Mouse (Mus musculus) intestine, embryonic 16.5 days (tissue): ENCODE measurements around the gene Dytn. TPM values are rescaled to one million over a fixed set of nuclear protein-coding genes. Genes with fewer than 3 reads are reported as not detected.
"Not testable (repeated sequence)": the region's sequence is repeated elsewhere in the genome, so short reads cannot be mapped to it uniquely, and the experiment has no call there.

Source experiments
- ATAC-seq: fragments of 200-750 bp; cut with Nextera tagmentation; 2 replicates; pipeline ENCODE4 v1.8.0; 2017; ENCODE audit warnings: moderate TSS enrichment, moderate library complexity
- H3K27ac ChIP-seq: fragments of 300-500 bp; sonication (generic); 2 replicates; pipeline ENCODE4 v1.5.1; 2014; ENCODE audit warnings: mild to moderate bottlenecking, low read length
- H3K27me3 ChIP-seq: fragments of 300-500 bp; sonication (generic); replicated peaks from 2 replicates; pipeline ENCODE4 v1.6.1; 2014; ENCODE audit warnings: low read length, control low read depth, mixed read lengths; ENCODE audit not compliant: control insufficient read depth, insufficient read depth
- H3K36me3 ChIP-seq: fragments of 300-500 bp; sonication (generic); 2 replicates; pipeline ENCODE4 v1.6.1; 2014; ENCODE audit warnings: low read length, control low read depth; ENCODE audit not compliant: control insufficient read depth, insufficient read depth
- H3K4me1 ChIP-seq: fragments of 300-500 bp; sonication (generic); 2 replicates; pipeline ENCODE4 v1.6.1; 2014; ENCODE audit warnings: low read length, control low read depth, mixed read lengths; ENCODE audit not compliant: control insufficient read depth, insufficient read depth
- H3K4me2 ChIP-seq: fragments of 300-500 bp; sonication (generic); 2 replicates; pipeline ENCODE4 v1.6.1; 2014; ENCODE audit warnings: low read depth, low read length, control low read depth
- H3K4me3 ChIP-seq: fragments of 300-500 bp; sonication (generic); 2 replicates; pipeline ENCODE4 v1.5.1; 2014; ENCODE audit warnings: mild to moderate bottlenecking, low read length
- H3K9ac ChIP-seq: fragments of 300-500 bp; sonication (generic); 2 replicates; pipeline ENCODE4 v1.6.1; 2014; ENCODE audit warnings: low read depth, low read length
- H3K9me3 ChIP-seq: fragments of 300-500 bp; sonication (generic); 2 replicates; pipeline ENCODE4 v1.6.1; 2016; ENCODE audit warnings: low read length, control low read depth; ENCODE audit not compliant: control insufficient read depth
- WGBS: fragments of 180-500 bp; shearing (Covaris S2); extraction: QIAGEN DNeasy Blood & Tissue Kit; methylation state at CpG from one replicate; pipeline ENCODE4 v1.1.7; 2014; 5-methylcytosine and 5-hydroxymethylcytosine counted together
- polyA plus RNA-seq: library from polyadenylated mRNA; unstranded; fragments of >200 nt; fragmentation: Nextera tagmentation; extraction: Ambion mirVana; gene quantifications from 2 replicates; pipeline ENCODE4 v1.2.1, GENCODE M21; 2015

Gene Dytn
- polyA plus RNA-seq, 1 experiment from 2014 or later: not detected

DNA sequence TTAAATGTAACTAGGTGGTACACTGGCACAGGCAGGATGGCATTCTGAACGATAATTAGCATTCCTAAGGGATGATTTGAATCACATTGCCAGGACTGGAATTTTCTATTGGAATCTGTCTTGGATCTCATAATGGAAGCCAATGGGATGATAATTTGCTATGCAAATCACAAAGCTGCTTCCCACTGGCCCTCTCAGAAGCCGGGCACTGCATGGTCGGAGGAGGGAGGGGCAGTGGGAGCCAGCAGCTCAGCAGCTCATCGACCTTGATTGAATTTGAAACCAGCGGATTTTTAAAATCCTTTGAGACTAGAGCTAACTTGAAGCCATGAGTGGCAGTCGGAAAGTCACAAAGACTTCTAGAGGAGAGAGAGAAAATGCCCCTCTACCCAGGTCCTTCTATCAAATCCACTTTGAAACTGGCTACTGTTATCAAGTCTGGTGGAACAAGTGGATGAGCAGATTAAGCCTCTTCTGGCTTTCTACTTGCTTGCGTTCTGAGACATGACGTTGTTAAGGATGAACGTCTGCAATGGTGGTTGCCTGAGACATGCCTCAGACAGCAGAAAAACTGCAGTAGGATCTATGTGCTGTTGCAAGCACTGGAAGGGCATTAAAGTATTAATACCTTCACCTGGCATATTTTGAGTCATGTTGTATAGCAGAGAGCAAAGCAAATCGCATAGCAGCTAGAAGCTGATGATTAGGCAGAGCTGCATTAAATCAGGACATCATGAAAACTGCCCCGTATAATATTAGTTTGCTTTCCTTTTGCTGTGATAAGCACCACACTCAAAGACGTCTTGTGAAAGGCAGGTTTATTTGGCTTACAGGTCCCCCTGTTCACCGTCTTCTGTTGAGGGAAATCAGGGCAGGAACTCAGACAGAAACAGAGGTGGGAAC, 18.5 kb downstream of the Dytn start:
- WGBS: 29% methylated on average over 13 of the region's 13 CpGs
- no peak for ATAC-seq
- Histone ChIP-seq H3K4me3 (no peak overlapping the region), H3K27ac (no peak overlapping the region), H3K4me2 (0 out of 2 replicates have a peak overlapping the region, but pooled peaks have one; percentile 30), H3K9ac (no peak overlapping the region), H3K36me3 (no peaks in the 10 kb centered on the region), H3K27me3 (no peaks in the 10 kb centered on the region), H3K4me1 (no peaks in the 10 kb centered on the region), H3K9me3 (no peaks in the 10 kb centered on the region)

DNA sequence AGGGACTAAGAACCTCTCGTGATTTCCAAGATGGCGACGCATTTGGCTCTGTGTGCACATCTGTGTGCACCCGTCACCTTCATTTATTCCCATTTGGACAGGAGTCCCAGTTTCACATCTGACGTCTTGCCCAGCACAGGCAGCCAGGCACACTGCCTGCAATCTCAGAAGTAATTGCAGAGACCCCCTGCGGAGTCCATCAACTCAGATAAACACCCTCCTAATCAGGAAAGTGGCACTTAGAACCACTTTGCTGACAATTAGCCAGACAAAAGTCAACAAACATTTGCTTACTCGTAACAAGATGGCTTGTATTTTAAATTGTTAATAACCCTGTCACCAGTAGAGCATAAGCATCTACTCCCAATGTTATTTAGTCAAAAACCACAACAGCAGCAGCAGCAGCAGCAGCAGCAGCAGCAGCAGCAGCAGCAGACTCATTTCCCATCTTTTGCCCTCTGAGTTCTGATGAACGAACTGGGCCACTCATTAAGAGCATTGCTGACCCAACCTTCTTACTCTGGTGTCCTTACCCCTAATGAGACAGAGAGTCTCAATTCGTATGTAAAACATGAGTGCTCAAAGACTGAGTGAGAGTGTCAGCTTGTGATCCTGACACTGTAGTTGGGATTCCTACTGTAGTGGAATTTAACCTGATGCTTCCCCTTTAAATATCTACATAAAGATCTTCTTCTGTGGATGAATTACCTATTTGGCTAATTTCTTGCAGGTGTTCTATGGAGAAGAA, 19.4 kb downstream of the Dytn start:
- Histone ChIP-seq H3K4me3 (no peak overlapping the region), H3K27me3 (no peaks in the 10 kb centered on the region), H3K9me3 (no peaks in the 10 kb centered on the region), H3K36me3 (no peaks in the 10 kb centered on the region), H3K4me1 (no peaks in the 10 kb centered on the region), H3K4me2 (no peak overlapping the region), H3K27ac (no peak overlapping the region), H3K9ac (no peak overlapping the region)
- 47% methylated on average over 9 of the region's 9 CpGs for WGBS
- no peak for ATAC-seq

DNA sequence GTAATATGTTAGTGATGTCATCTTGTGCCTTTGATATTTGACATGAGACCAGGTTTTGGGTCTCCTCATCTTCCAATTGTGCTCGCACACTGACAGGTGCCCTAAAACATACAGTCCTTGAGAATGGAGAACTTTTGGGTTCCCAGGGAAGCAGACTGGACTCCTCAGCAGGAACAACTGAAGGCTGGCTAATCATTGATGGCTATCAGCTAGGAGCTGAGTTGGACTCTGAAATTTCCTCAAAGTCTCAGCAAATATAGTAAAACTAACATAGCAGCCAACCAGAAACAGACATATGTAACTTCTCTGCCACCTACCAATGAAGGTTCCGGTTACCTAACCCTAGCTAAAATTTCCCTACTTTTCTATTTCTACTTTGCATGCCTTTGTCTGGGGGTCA, 20.6 kb downstream of the Dytn start:
- H3K9me3 ChIP-seq: no peaks in the 10 kb centered on the region
- ATAC-seq: peak; percentile 62
- 75% methylated on average over 2 of the region's 2 CpGs for WGBS

DNA sequence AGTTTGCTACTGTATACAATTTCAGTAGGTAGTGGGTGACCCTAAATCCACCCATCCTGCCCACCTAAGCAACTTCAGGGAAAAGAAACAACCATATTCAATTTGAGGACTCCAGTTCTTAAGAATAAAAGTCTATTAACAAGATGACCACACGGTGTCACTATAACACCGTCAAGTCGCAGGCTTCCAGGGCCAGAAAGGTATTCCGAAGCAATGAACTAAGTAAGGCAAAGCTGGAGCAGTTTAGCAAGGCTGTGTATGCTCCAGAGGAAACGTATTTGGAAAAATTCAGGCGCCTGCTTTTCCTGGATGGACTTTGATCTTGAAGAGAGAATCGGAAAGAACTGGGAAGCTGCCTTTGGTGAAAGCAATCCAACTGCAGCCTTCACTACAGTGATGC, 27.1 kb downstream of the Dytn start:
- ATAC-seq: peak; percentile 59; the same call in 1 of the 2 replicates
- no peaks in the 10 kb centered on the region for H3K27me3 ChIP-seq
- 1% methylated on average over 7 of the region's 7 CpGs for WGBS
- no peak overlapping the region for H3K4me2 ChIP-seq
- no peaks in the 10 kb centered on the region for H3K36me3 ChIP-seq
- no peak overlapping the region for H3K27ac ChIP-seq
- H3K9me3 ChIP-seq: no peaks in the 10 kb centered on the region
- H3K4me3 ChIP-seq: no peak overlapping the region
- H3K9ac ChIP-seq: no peak overlapping the region
- H3K4me1 ChIP-seq: no peaks in the 10 kb centered on the region

More for the DNA sequence above, 20.6 kb downstream of the Dytn start:
- Histone ChIP-seq H3K4me2 (no peak overlapping the region), H3K36me3 (no peaks in the 10 kb centered on the region), H3K9ac (no peak overlapping the region), H3K4me3 (no peak overlapping the region), H3K27me3 (no peaks in the 10 kb centered on the region), H3K27ac (no peak overlapping the region), H3K4me1 (no peaks in the 10 kb centered on the region)

DNA sequence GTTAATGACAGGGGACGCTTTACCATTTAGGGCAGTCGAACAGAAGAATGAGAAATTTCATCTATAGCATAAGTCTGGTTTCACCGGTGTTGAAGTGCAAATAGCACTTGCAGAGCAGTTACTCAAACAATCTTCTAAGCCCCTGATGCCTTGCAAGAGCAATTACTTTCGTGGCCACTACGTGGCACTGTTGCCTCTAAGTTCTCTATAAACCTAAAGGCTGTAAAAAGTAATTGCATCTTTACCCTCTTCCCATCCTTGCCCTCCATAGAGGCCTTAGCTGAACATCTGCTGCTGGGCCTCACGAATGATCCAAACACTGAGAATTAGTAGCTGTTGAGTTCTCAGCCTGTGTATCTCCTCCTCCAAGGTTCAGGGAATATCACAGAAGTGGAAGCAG, 28.7 kb downstream of the Dytn start:
- H3K9ac ChIP-seq: no peak overlapping the region
- 7% methylated on average over 6 of the region's 6 CpGs for WGBS
- H3K27ac ChIP-seq: no peak overlapping the region
- H3K27me3 ChIP-seq: no peaks in the 10 kb centered on the region
- no peaks in the 10 kb centered on the region for H3K9me3 ChIP-seq
- H3K4me1 ChIP-seq: no peaks in the 10 kb centered on the region
- H3K4me3 ChIP-seq: no peak overlapping the region
- H3K36me3 ChIP-seq: no peaks in the 10 kb centered on the region
- ATAC-seq: no peak
- no peak overlapping the region for H3K4me2 ChIP-seq

DNA sequence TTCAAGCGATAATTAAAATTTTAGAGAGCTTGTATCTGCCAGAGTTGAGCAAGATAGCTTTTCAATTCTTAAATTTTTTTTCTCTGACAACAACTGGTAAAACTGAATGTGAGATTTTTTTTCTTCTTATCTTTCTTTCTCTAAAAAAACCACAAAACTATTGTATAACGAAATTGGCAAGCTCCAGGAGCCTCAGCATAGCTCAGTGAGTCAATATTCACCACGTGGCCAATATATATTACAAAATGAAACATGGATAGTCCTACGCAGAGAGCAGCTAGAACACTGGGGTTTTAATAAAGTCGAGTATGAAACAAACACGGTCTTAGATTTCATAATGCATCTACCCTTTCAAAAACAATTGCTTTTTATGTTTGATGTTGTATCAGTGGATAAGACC, 46.8 kb downstream of the Dytn start:
- Histone ChIP-seq H3K9ac (no peak overlapping the region), H3K36me3 (no peaks in the 10 kb centered on the region), H3K4me2 (no peak overlapping the region), H3K9me3 (no peaks in the 10 kb centered on the region), H3K27me3 (no peaks in the 10 kb centered on the region), H3K27ac (no peak overlapping the region), H3K4me1 (no peaks in the 10 kb centered on the region), H3K4me3 (no peak overlapping the region)
- ATAC-seq: no peak
- WGBS: 75% methylated on average over 6 of the region's 6 CpGs

DNA sequence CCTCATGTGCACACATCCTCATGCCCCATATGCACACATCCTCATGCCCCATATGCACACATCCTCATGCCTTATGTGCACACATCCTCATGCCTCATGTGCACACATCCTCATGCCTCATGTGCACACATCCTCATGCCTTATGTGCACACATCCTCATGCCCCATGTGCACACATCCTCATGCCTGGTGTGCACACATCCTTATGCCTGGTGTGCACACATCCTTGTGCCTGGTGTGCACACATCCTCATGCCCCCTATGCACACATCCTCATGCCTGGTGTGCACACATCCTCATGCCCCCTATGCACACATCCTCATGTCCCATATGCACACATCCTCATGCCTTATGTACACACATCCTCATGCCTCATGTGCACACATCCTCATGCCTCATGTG, 56.3 kb downstream of the Dytn start:
- H3K4me1 ChIP-seq, H3K4me3 ChIP-seq, H3K9ac ChIP-seq, H3K36me3 ChIP-seq, H3K27ac ChIP-seq, H3K27me3 ChIP-seq, H3K4me2 ChIP-seq, ATAC-seq, H3K9me3 ChIP-seq: not testable (repeated sequence)

DNA sequence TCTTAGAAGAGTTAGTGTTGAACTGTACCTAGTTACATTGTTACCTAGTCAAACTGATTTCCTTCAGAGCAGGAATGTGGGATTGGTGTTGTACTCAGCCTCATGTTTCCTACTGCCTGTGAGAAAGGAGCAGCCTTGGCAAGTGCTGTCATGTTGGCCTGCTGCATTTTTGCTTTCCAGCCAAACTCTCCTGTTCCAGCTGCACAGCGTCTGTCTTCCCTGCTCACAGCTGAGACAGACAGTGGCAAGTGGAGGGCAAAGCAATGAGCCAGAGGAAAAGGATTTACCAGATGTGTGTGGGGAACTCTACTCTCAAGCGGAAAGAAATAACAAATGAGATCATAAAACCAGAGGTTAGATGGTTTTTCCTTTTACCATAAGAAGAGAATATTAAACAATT, 58.5 kb downstream of the Dytn start:
- Histone ChIP-seq H3K4me1 (no peaks in the 10 kb centered on the region), H3K4me2 (no peak overlapping the region)
- ATAC-seq: no peak

DNA sequence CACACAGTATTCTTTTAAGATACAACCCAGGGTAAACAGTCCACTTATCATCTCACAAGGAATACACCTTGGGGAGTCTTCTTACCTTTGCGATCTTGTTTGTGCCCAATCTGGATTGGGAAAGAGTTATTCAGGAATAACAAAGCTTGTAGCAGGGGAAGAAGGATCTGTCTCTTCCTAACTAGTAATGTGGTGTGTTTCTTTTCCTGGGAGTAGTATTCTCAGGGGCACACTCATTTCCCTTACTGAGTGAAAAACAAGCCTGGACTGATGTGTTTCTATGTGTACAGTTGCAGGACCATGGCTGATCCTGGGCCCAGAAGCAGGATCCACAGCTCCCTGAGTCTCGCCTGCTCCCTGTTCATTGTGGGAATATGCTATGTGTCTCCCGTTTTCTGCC, 71.1 kb downstream of the Dytn start, which contains the start of gene Gm39653:
Gene Gm39653, plus strand, starts transcription at position 301 of the 400 bp plus-strand sequence.
- no peak for ATAC-seq
- no peak within 1 kb of the TSS for H3K4me3 ChIP-seq
- H3K4me1 ChIP-seq: no peaks in the 10 kb centered on the region
- no peaks in the 10 kb centered on the region for H3K9me3 ChIP-seq
- H3K4me2 ChIP-seq: no peak within 1 kb of the TSS
- no peaks in the 10 kb centered on the region for H3K36me3 ChIP-seq
- WGBS: 71% methylated on average over 3 of the region's 3 CpGs
- no peaks in the 10 kb centered on the region for H3K27me3 ChIP-seq
- H3K27ac ChIP-seq: no peak within 1 kb of the TSS
- no peak within 1 kb of the TSS for H3K9ac ChIP-seq

More for the DNA sequence above, 58.5 kb downstream of the Dytn start:
- Histone ChIP-seq H3K27me3 (no peaks in the 10 kb centered on the region), H3K4me3 (no peak overlapping the region), H3K36me3 (no peaks in the 10 kb centered on the region), H3K9me3 (no peaks in the 10 kb centered on the region), H3K27ac (no peak overlapping the region), H3K9ac (no peak overlapping the region)
- 38% methylated on average over 2 of the region's 2 CpGs for WGBS
